Mouse (Mus musculus) heart, embryonic 14.5 days (tissue): ENCODE data around the gene Mesp2. TPM values are rescaled to one million over a fixed set of nuclear protein-coding genes. Genes with fewer than 3 reads are reported as not detected.

Experiments
- ATAC-seq: fragments of 200-750 bp; cut with Nextera tagmentation; 2 replicates; pipeline ENCODE4 v1.8.0; 2017; ENCODE audit warnings: low read depth, moderate TSS enrichment; ENCODE audit not compliant: insufficient number of reproducible peaks, insufficient read depth, low FRiP score
- H3K27ac ChIP-seq, 2 experiments: fragments of 200-500 bp in 1 of 2; fragments of 300-500 bp in 1 of 2; sonication (generic) in 1 of 2; replicated peaks in 1 of 2; 2 replicates each; pipeline ENCODE4 v1.5.1; 2012 to 2014; ENCODE audit warnings: low read depth in 2 of 2, low read length in 2 of 2, control low read depth in 1 of 2, mild to moderate bottlenecking in 1 of 2, mixed read lengths in 1 of 2; ENCODE audit not compliant: control insufficient read depth in 1 of 2, insufficient read depth in 1 of 2
- H3K27me3 ChIP-seq: fragments of 300-500 bp; sonication (generic); 2 replicates; pipeline ENCODE4 v1.6.1; 2014; ENCODE audit warnings: mild to moderate bottlenecking, low read length, control low read depth; ENCODE audit not compliant: control insufficient read depth, insufficient read depth
- H3K36me3 ChIP-seq: fragments of 300-500 bp; sonication (generic); 2 replicates; pipeline ENCODE4 v1.6.1; 2014; ENCODE audit warnings: mild to moderate bottlenecking, control low read depth, low read length, mixed read lengths; ENCODE audit not compliant: control insufficient read depth, insufficient read depth
- H3K4me1 ChIP-seq, 2 experiments: fragments of 200-500 bp in 1 of 2; fragments of 300-500 bp in 1 of 2; sonication (generic) in 1 of 2; 2 replicates each; pipeline ENCODE4 v1.6.1; 2012 to 2014; ENCODE audit warnings: low read length in 2 of 2, control low read depth in 1 of 2, mixed read lengths in 1 of 2; ENCODE audit not compliant: control insufficient read depth in 2 of 2, insufficient read depth in 2 of 2
- H3K4me2 ChIP-seq: fragments of 300-500 bp; sonication (generic); 2 replicates; pipeline ENCODE4 v1.6.1; 2014; ENCODE audit warnings: mild to moderate bottlenecking, low read length
- H3K4me3 ChIP-seq, 2 experiments: fragments of 200-500 bp in 1 of 2; fragments of 300-500 bp in 1 of 2; sonication (generic) in 1 of 2; 2 replicates each; pipeline ENCODE4 v1.5.1; 2012 to 2014; ENCODE audit warnings: low read length in 2 of 2, mild to moderate bottlenecking in 2 of 2, control low read depth in 1 of 2, low read depth in 1 of 2, moderate library complexity in 1 of 2; ENCODE audit not compliant: control insufficient read depth in 1 of 2, insufficient read depth in 1 of 2
- H3K9ac ChIP-seq: fragments of 300-500 bp; sonication (generic); 2 replicates; pipeline ENCODE4 v1.6.1; 2014; ENCODE audit warnings: mild to moderate bottlenecking, low read length
- H3K9me3 ChIP-seq: fragments of 300-500 bp; sonication (generic); 2 replicates; pipeline ENCODE4 v1.6.1; 2016; ENCODE audit warnings: low read length, control low read depth; ENCODE audit not compliant: control insufficient read depth
- WGBS: fragments of 180-500 bp; shearing (Covaris S2); extraction: QIAGEN DNeasy Blood & Tissue Kit; methylation state at CpG from one replicate; pipeline ENCODE4 v1.1.7; 2014; 5-methylcytosine and 5-hydroxymethylcytosine counted together
- polyA plus RNA-seq: library from polyadenylated mRNA; unstranded; fragments of >200 nt; fragmentation: Nextera tagmentation; extraction: Ambion mirVana; gene quantifications from 2 replicates; pipeline ENCODE4 v1.2.1, GENCODE M21; 2014

The Mesp2 gene
- polyA plus RNA-seq, 1 experiment from 2014 or later: 0.27 TPM

DNA sequence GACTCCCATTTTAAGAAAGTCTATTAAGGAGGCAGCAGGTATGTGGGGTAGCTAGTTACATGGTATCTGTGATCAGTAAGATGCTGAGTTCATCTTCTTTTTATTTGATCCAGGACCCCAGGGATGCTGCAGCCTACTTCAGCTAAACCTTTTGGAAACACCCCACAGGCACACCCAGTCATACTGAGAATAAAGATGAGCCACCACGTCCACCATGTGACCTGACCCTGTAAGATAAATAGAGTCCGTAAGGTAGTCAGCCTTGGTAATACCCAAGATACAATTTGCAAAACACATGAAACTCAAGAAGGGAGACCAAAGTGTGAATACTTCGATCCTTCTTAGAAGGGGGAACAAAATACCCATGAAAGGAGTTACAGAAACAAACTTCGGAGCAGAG is 45.8 kb downstream of the Mesp2 start:
- Histone ChIP-seq H3K4me3 (no peak overlapping the region), H3K27me3 (no peaks in the 10 kb centered on the region), H3K27ac (no peak overlapping the region), H3K36me3 (no peaks in the 10 kb centered on the region), H3K9ac (no peak overlapping the region), H3K9me3 (no peaks in the 10 kb centered on the region), H3K4me2 (no peak overlapping the region), H3K4me1 (peaks cover 7 to 12% of the 10 kb centered on the region in 2 experiments; a peak in 3 of 4 replicates)
- 88% methylated on average over 4 of the region's 4 CpGs for WGBS
- no peak for ATAC-seq

- Histone ChIP-seq H3K4me2 (no peak overlapping the region), H3K4me3 (no peak overlapping the region), H3K4me1 (peaks cover 7 to 12% of the 10 kb centered on the region in 2 experiments; a peak in 3 of 4 replicates), H3K27me3 (no peaks in the 10 kb centered on the region), H3K27ac (no peak overlapping the region), H3K9ac (no peak overlapping the region), H3K9me3 (no peaks in the 10 kb centered on the region), H3K36me3 (no peaks in the 10 kb centered on the region)
- no peak for ATAC-seq
- 47% methylated on average over 11 of the region's 11 CpGs for WGBS
Observed at GRCm38 (mm10) chr7:79858202-79858934, 47.8 kb downstream of the Mesp2 start.

DNA sequence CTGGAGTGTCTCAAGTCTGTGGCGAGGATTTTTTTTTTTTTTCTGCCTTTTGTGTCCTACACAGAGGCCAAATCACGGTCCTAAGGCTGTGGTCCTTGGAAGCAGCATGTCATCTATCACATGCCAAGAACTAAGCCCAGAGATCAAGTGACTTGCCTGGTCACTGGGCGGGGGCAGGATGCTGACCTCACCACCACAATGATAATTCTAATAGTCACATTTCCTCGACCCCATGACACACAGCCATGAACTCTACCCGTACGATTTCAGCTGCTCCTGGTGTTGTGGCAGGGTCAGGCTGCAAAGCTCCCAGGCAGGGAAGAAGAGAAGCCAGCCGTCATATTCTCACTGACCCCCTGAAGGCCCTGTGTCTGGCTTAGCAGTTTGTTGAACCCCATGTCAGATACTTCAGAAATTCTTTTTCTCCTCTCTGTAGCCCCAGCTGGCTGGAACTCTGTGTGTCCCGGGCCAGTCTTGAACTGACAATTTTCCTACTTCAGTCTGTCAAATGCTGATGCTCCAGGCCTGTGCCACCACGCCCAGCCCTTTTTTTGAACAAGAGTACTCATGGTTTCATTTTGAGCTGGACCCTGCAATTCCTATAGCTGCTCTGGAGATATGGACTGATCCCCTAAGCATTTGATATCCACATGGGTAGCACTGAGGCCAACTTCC is 48.6 kb downstream of the Mesp2 start:
- no peaks in the 10 kb centered on the region for H3K27me3 ChIP-seq
- no peak overlapping the region for H3K9ac ChIP-seq
- H3K27ac ChIP-seq: no peak overlapping the region
- H3K4me1 ChIP-seq: peaks cover 7 to 12% of the 10 kb centered on the region in 2 experiments; a peak in 3 of 4 replicates
- 61% methylated on average over 9 of the region's 9 CpGs for WGBS
- H3K4me3 ChIP-seq: no peak overlapping the region
- no peaks in the 10 kb centered on the region for H3K36me3 ChIP-seq
- ATAC-seq: no peak
- H3K4me2 ChIP-seq: no peak overlapping the region
- no peaks in the 10 kb centered on the region for H3K9me3 ChIP-seq

GRCm38 (mm10) chr7:79860811-79861210 is 50.3 kb downstream of the Mesp2 start, which contains the start of gene Anpep:
TSS of gene Anpep (minus strand) at chr7:79861059.
- Histone ChIP-seq H3K9ac (no peak within 1 kb of the TSS), H3K4me3 (no peak within 1 kb of the TSS), H3K27ac (no peak within 1 kb of the TSS), H3K4me1 (peaks cover 7 to 12% of the 10 kb centered on the region in 2 experiments; a peak in 3 of 4 replicates), H3K4me2 (no peak within 1 kb of the TSS), H3K27me3 (no peaks in the 10 kb centered on the region), H3K9me3 (no peaks in the 10 kb centered on the region), H3K36me3 (no peaks in the 10 kb centered on the region)
- WGBS: 56% methylated on average over 9 of the region's 9 CpGs
- no peak for ATAC-seq

DNA sequence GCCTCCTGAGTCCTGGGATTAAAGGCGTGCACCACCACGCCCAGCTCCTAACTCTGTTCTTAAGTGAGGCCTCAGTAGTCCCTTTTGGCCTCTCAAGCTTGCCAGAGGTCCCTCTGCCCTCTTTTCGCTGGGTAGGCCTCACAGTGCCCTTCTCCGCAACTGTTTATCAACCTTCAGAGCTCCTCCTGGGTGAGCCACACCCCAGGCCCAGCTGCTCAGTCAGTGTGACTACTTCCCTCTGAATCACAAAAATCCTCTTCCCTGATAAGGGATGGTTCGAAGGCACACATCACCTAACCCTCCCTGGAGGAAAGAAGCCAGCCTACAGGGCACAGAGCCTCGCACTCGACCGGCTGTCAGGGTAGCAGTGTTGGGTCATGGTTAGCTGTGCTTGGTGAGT is 51.3 kb downstream of the Mesp2 start:
- ATAC-seq: no peak
- Histone ChIP-seq H3K36me3 (no peaks in the 10 kb centered on the region), H3K27me3 (no peaks in the 10 kb centered on the region), H3K27ac (no peak overlapping the region), H3K4me3 (no peak overlapping the region), H3K9me3 (no peaks in the 10 kb centered on the region), H3K4me1 (peaks cover 7 to 12% of the 10 kb centered on the region in 2 experiments; a peak in 3 of 4 replicates), H3K4me2 (no peak overlapping the region), H3K9ac (no peak overlapping the region)
- WGBS: 73% methylated on average over 8 of the region's 8 CpGs

Other genes with a start within 250 kb of the Mesp2 start
- not detected in 2 replicates for gene Rhcg, start 193.1 kb upstream of the Mesp2 start, polyA plus RNA-seq
- 5.1 and 5.3 TPM in 2 replicates for gene Ticrr, start 150.5 kb upstream of the Mesp2 start, polyA plus RNA-seq
- gene Kif7, start 95.0 kb upstream of the Mesp2 start, polyA plus RNA-seq: 1.6 and 2.0 TPM in 2 replicates
- not detected in 2 replicates for gene Plin1, start 77.8 kb upstream of the Mesp2 start, polyA plus RNA-seq
- 9.4 and 9.8 TPM in 2 replicates for gene Pex11a, start 67.6 kb upstream of the Mesp2 start, polyA plus RNA-seq
- gene Wdr93, start 67.6 kb upstream of the Mesp2 start, polyA plus RNA-seq: 0.39 and 0.50 TPM in 2 replicates
- not detected in 2 replicates for gene Mesp1, start 16.9 kb upstream of the Mesp2 start, polyA plus RNA-seq
- gene Anpep, start 50.3 kb downstream of the Mesp2 start, polyA plus RNA-seq: 9.0 and 10.4 TPM in 2 replicates
- gene Ap3s2, start 109.9 kb downstream of the Mesp2 start, polyA plus RNA-seq: 27.7 and 28.1 TPM in 2 replicates
- 29.4 and 30.2 TPM in 2 replicates for gene Arpin, start 124.6 kb downstream of the Mesp2 start, polyA plus RNA-seq
- gene Zfp710, start 214.1 kb downstream of the Mesp2 start, polyA plus RNA-seq: 11.5 and 12.2 TPM in 2 replicates